ENCODE assay signal across 22 mouse cellular contexts in genomic region chr3:84955857-84956256, GRCm38 (mm10).
DNase-seq lines count a peak whose midpoint lies in the region; ATAC-seq and TF ChIP-seq lines count a peak whose summit lies in the region.
"Had no signal": no experiment of that assay in that cellular context is flagged by ENCODE, and none has a peak within 500 bp of the region (broad histone marks: within the 10 kb centered on the region; RNA-seq: fewer than 3 reads in every experiment).

No protein-coding gene starts in this region.

- H3K27me3 ChIP-seq in hindbrain, postnatal 0 days (ENCODE audit: insufficient read depth, low read length), result no peaks in the 10 kb centered on the region
- no peaks in the 10 kb centered on the region for H3K27me3 ChIP-seq in hindbrain, embryonic 10.5 days (ENCODE audit: insufficient read depth, poor library complexity, severe bottlenecking)
- no peaks in the 10 kb centered on the region for H3K27me3 ChIP-seq in testis, adult 2 months (ENCODE audit: control insufficient read depth, insufficient read depth, low read length)
- H3K27me3 ChIP-seq: embryonic facial prominence, embryonic 12.5 days; liver, embryonic 12.5 days; lung, embryonic 15.5 days; Patski had no signal

- H3K9ac ChIP-seq in hindbrain, postnatal 0 days (replicated peaks; ENCODE audit: low read length), result no peak overlapping the region
- H3K9ac ChIP-seq: embryonic facial prominence, embryonic 12.5 days; liver, embryonic 12.5 days; lung, embryonic 15.5 days had no signal

- peaks cover 6% of the 10 kb centered on the region; the same call in 1 of the 2 replicates for H3K36me3 ChIP-seq in hindbrain, postnatal 0 days (ENCODE audit: insufficient read depth, low read length)
- peaks cover 13% of the 10 kb centered on the region for H3K36me3 ChIP-seq in hindbrain, embryonic 10.5 days
- H3K36me3 ChIP-seq in testis, adult 2 months (ENCODE audit: control insufficient read depth, insufficient read depth, low read length), result no peaks in the 10 kb centered on the region

- TF ChIP-seq POLR2A in testis, adult 2 months (IDR thresholded peaks at IDR 0.05; ENCODE audit: control insufficient read depth, low read depth, low read length), result no peak

- WGBS in hindbrain, postnatal 0 days, result 31% methylated on average over 4 of the region's 4 CpGs
- 70% methylated on average over 4 of the region's 4 CpGs for WGBS in hindbrain, embryonic 10.5 days

- no peak overlapping the region for H3K27ac ChIP-seq in hindbrain, postnatal 0 days
- H3K27ac ChIP-seq in hindbrain, embryonic 10.5 days, result no peak overlapping the region
- 0 out of 2 replicates have a peak overlapping the region, but pooled peaks have one; percentile 39 for H3K27ac ChIP-seq in testis, adult 2 months (ENCODE audit: control insufficient read depth, insufficient read depth, low read depth, low read length)
- H3K27ac ChIP-seq: embryonic facial prominence, embryonic 12.5 days; liver, embryonic 12.5 days; lung, embryonic 15.5 days had no signal

- H3K4me3 ChIP-seq in hindbrain, postnatal 0 days (ENCODE audit: low read length), result no peak overlapping the region
- H3K4me3 ChIP-seq in hindbrain, embryonic 10.5 days, result no peak overlapping the region
- H3K4me3 ChIP-seq in testis, adult 2 months (ENCODE audit: control insufficient read depth, low read depth, low read length), result no peak overlapping the region
- H3K4me3 ChIP-seq: embryonic facial prominence, embryonic 12.5 days; liver, embryonic 12.5 days; lung, embryonic 15.5 days; myocyte had no signal

- TF ChIP-seq CTCF in hindbrain, postnatal 0 days (IDR thresholded peaks at IDR 0.05; ENCODE audit: low read depth), result peak; percentile 63
- no peak for TF ChIP-seq CTCF in testis, adult 2 months (IDR thresholded peaks at IDR 0.05; ENCODE audit: control insufficient read depth, insufficient read depth, insufficient replicate concordance, low read depth, low read length)

- ATAC-seq in cerebellum, adult (ENCODE audit: insufficient number of reproducible peaks, low FRiP score, low TSS enrichment), result no peak
- ATAC-seq in hindbrain, postnatal 0 days, result no peak
- ATAC-seq: liver, embryonic 12.5 days; Patski had no signal

- H3K4me2 ChIP-seq in hindbrain, postnatal 0 days (ENCODE audit: low read depth, low read length), result 0 out of 2 replicates have a peak overlapping the region, but pooled peaks have one; percentile 7
- H3K4me2 ChIP-seq: embryonic facial prominence, embryonic 12.5 days; heart, embryonic 11.5 days; liver, embryonic 12.5 days; lung, embryonic 15.5 days had no signal

- no peaks in the 10 kb centered on the region for H3K4me1 ChIP-seq in hindbrain, postnatal 0 days (ENCODE audit: insufficient read depth, low read length)
- peaks cover 36% of the 10 kb centered on the region for H3K4me1 ChIP-seq in hindbrain, embryonic 10.5 days (replicated peaks)
- peaks cover 4% of the 10 kb centered on the region for H3K4me1 ChIP-seq in testis, adult 2 months (ENCODE audit: control insufficient read depth, insufficient read depth, low read length)
- H3K4me1 ChIP-seq: liver, embryonic 12.5 days; lung, embryonic 15.5 days had no signal

- H3K9me3 ChIP-seq in hindbrain, postnatal 0 days (ENCODE audit: low read length), result no peaks in the 10 kb centered on the region
- H3K9me3 ChIP-seq in hindbrain, embryonic 10.5 days, result no peaks in the 10 kb centered on the region
- H3K9me3 ChIP-seq: embryonic facial prominence, embryonic 12.5 days; liver, embryonic 12.5 days; lung, embryonic 15.5 days had no signal

- DNase-seq in cerebellum, adult 9-11 months, result peak; percentile 36
- peak; percentile 53 for DNase-seq in hindbrain, postnatal 0 days (ENCODE audit: low spot score)
- DNase-seq in hindbrain, embryonic 10.5 days (ENCODE audit: low spot score), result no peak
- DNase-seq in testis, postnatal 14 days (ENCODE audit: low spot score), result no peak
- DNase-seq in frontal cortex, postnatal 25 days (ENCODE audit: low spot score in 2 of 2), result no peak
- no peak for DNase-seq in thymus, postnatal 36 days
- DNase-seq: adrenal gland, postnatal 36 days; gastrocnemius, postnatal 10 days; heart, postnatal 4 days; kidney, adult 11 months; kidney, postnatal 10 days; layer of hippocampus, adult 9-11 months; left cerebral cortex, postnatal 4 days; right cerebral cortex, postnatal 14 days had no signal

Comparison
In these comparisons a context has a peak if more than half of its experiments do, and no peak if none do; other contexts are left out.
1. DNase-seq: peak in cerebellum, adult 9-11 months (single experiment) and hindbrain, postnatal 0 days (single experiment); none in hindbrain, embryonic 10.5 days (single experiment), testis, postnatal 14 days (single experiment), frontal cortex, postnatal 25 days (0 of 2) and thymus, postnatal 36 days (0 of 2).